Mouse (Mus musculus): ENCODE results near the gene BC024063. TPM values are rescaled to one million over a fixed set of nuclear protein-coding genes. Genes with fewer than 3 reads are reported as not detected.
"Not testable (repeated sequence)": the region's sequence is repeated elsewhere in the genome, so short reads cannot be mapped to it uniquely, and the experiment has no call there.

The BC024063 gene
- 8.1 and 8.4 TPM in 2 replicates for polyA plus RNA-seq (2014; fragmentation: Nextera tagmentation; extraction: Ambion mirVana)

GRCm38 (mm10) chr10:82082728-82083621 lies at the start of gene BC024063:
BC024063 (plus strand) TSS chr10:82083353.
- WGBS: 19% methylated on average over 42 of the region's 42 CpGs
- H3K9me3 ChIP-seq (replicated peaks; ENCODE audit: control insufficient read depth, low read length); H3K36me3 ChIP-seq (replicated peaks; ENCODE audit: control insufficient read depth, insufficient read depth, low read depth, low read length); H3K4me1 ChIP-seq (ENCODE audit: control insufficient read depth, insufficient read depth, low read length); H3K27me3 ChIP-seq (ENCODE audit: control insufficient read depth, insufficient read depth, low read length): not testable (repeated sequence)
- peak within 1 kb of the TSS; percentile 40 for H3K4me3 ChIP-seq (ENCODE audit: low read depth, low read length)
- H3K4me2 ChIP-seq (ENCODE audit: low read depth, low read length): peak within 1 kb of the TSS; percentile 13
- peak within 1 kb of the TSS; percentile 65 for H3K9ac ChIP-seq (replicated peaks; ENCODE audit: low read length)
- H3K27ac ChIP-seq (replicated peaks; ENCODE audit: low read depth, low read length): 0 out of 2 replicates have a peak within 1 kb of the TSS, but pooled peaks have one; percentile 35
- ATAC-seq (replicated peaks; ENCODE audit: insufficient number of reproducible peaks, low FRiP score, low TSS enrichment, low read depth): peak; percentile 98
- DNase-seq (ENCODE audit: low spot score): peak; percentile 84

- WGBS: 77% methylated on average over 2 of the region's 2 CpGs
- Histone ChIP-seq H3K9ac (replicated peaks; ENCODE audit: low read length) (no peak overlapping the region), H3K4me3 (ENCODE audit: low read depth, low read length) (no peak overlapping the region), H3K27me3 (ENCODE audit: control insufficient read depth, insufficient read depth, low read length) (no peaks in the 10 kb centered on the region), H3K4me1 (ENCODE audit: control insufficient read depth, insufficient read depth, low read length) (no peaks in the 10 kb centered on the region), H3K9me3 (replicated peaks; ENCODE audit: control insufficient read depth, low read length) (no peaks in the 10 kb centered on the region), H3K36me3 (replicated peaks; ENCODE audit: control insufficient read depth, insufficient read depth, low read depth, low read length) (no peaks in the 10 kb centered on the region), H3K4me2 (ENCODE audit: low read depth, low read length) (no peak overlapping the region), H3K27ac (replicated peaks; ENCODE audit: low read depth, low read length) (no peak overlapping the region)
- ATAC-seq (replicated peaks; ENCODE audit: insufficient number of reproducible peaks, low FRiP score, low TSS enrichment, low read depth): no peak
- no peak for DNase-seq (ENCODE audit: low spot score)
These were observed 41.0 kb upstream of the BC024063 start for GRCm38 (mm10) chr10:82042191-82042590.

GRCm38 (mm10) chr10:82046603-82047002 lies 36.5 kb upstream of the BC024063 start:
- H3K27ac ChIP-seq (replicated peaks; ENCODE audit: low read depth, low read length): no peak overlapping the region
- no peaks in the 10 kb centered on the region for H3K27me3 ChIP-seq (ENCODE audit: control insufficient read depth, insufficient read depth, low read length)
- no peaks in the 10 kb centered on the region for H3K36me3 ChIP-seq (replicated peaks; ENCODE audit: control insufficient read depth, insufficient read depth, low read depth, low read length)
- DNase-seq (ENCODE audit: low spot score) (no peak), ATAC-seq (replicated peaks; ENCODE audit: insufficient number of reproducible peaks, low FRiP score, low TSS enrichment, low read depth) (no peak)
- no peak overlapping the region for H3K4me2 ChIP-seq (ENCODE audit: low read depth, low read length)
- no peaks in the 10 kb centered on the region for H3K4me1 ChIP-seq (ENCODE audit: control insufficient read depth, insufficient read depth, low read length)
- H3K4me3 ChIP-seq (ENCODE audit: low read depth, low read length): no peak overlapping the region
- no peak overlapping the region for H3K9ac ChIP-seq (replicated peaks; ENCODE audit: low read length)
- peaks cover 6% of the 10 kb centered on the region; the same call in 1 of the 2 replicates for H3K9me3 ChIP-seq (replicated peaks; ENCODE audit: control insufficient read depth, low read length)
- WGBS: 84% methylated on average over 3 of the region's 3 CpGs

DNA sequence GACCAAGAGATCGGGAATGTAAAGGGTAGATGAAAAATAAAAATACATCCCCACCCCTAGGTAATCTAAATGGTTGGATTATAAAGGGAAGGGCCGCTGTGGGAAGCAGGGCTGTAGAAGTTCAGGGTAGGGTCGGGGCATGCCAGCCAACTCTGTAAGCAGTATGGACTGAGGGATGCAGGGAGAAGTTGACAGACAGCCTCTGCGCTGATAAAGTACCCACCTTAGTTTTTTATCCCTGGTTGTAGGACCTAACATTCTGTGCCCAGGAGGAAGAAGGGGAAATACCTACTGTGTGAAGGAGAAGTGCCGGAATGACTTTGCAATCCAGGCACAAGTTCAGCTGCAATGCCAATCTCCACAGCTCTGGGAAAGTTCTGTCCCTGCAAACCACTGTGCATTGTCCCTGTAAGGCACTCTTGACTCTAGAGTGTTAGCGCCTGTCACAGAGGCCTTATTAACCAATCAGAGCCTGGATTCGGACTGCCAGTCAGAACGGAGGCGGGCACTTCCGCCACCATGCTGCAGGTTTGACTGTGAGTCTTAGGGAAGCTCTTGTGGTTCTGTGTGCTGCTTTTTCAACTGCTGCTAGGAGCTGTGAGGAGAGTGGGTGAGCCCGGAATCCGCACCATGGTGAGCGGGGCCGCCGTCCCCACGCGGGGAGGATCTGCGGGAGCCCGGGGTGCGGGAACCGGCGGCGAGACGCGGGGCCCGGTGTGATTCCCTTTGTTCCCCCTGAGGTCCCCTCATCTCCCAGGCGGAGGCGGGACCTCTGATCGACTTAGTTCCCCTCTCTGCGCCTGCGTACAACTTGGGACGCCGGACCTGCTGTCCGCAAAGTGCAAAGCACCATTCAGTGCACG lies 35.3 kb upstream of the BC024063 start, which contains the start of gene Zfp873:
Gene Zfp873, plus strand, starts transcription at position 527 of the 863 bp plus-strand sequence.
- no peaks in the 10 kb centered on the region for H3K36me3 ChIP-seq (replicated peaks; ENCODE audit: control insufficient read depth, insufficient read depth, low read depth, low read length)
- peak; percentile 95 for DNase-seq (ENCODE audit: low spot score)
- peak within 1 kb of the TSS; percentile 48 for H3K4me2 ChIP-seq (ENCODE audit: low read depth, low read length)
- peaks cover 16% of the 10 kb centered on the region for H3K9me3 ChIP-seq (replicated peaks; ENCODE audit: control insufficient read depth, low read length)
- H3K4me3 ChIP-seq (ENCODE audit: low read depth, low read length): peak within 1 kb of the TSS; percentile 63
- WGBS: 10% methylated on average over 33 of the region's 35 CpGs
- H3K27ac ChIP-seq (replicated peaks; ENCODE audit: low read depth, low read length): peak within 1 kb of the TSS; percentile 91
- ATAC-seq (replicated peaks; ENCODE audit: insufficient number of reproducible peaks, low FRiP score, low TSS enrichment, low read depth): peak; percentile 99
- no peaks in the 10 kb centered on the region for H3K27me3 ChIP-seq (ENCODE audit: control insufficient read depth, insufficient read depth, low read length)
- H3K9ac ChIP-seq (replicated peaks; ENCODE audit: low read length): peak within 1 kb of the TSS; percentile 96
- no peaks in the 10 kb centered on the region for H3K4me1 ChIP-seq (ENCODE audit: control insufficient read depth, insufficient read depth, low read length)

GRCm38 (mm10) chr10:82048460-82048804 lies 34.7 kb upstream of the BC024063 start:
- Histone ChIP-seq H3K27ac (replicated peaks; ENCODE audit: low read depth, low read length) (0 out of 2 replicates have a peak overlapping the region, but pooled peaks have one; percentile 91), H3K4me2 (ENCODE audit: low read depth, low read length) (peak overlapping the region; percentile 48), H3K4me3 (ENCODE audit: low read depth, low read length) (peak overlapping the region; percentile 63), H3K9ac (replicated peaks; ENCODE audit: low read length) (peak overlapping the region; percentile 96), H3K9me3 (replicated peaks; ENCODE audit: control insufficient read depth, low read length) (peaks cover 18% of the 10 kb centered on the region)
- H3K4me1 ChIP-seq (ENCODE audit: control insufficient read depth, insufficient read depth, low read length); DNase-seq (ENCODE audit: low spot score); H3K36me3 ChIP-seq (replicated peaks; ENCODE audit: control insufficient read depth, insufficient read depth, low read depth, low read length); H3K27me3 ChIP-seq (ENCODE audit: control insufficient read depth, insufficient read depth, low read length); ATAC-seq (replicated peaks; ENCODE audit: insufficient number of reproducible peaks, low FRiP score, low TSS enrichment, low read depth): not testable (repeated sequence)
- 29% methylated on average over 10 of the region's 10 CpGs for WGBS

GRCm38 (mm10) chr10:82083622-82083971 lies 444 bp downstream of the BC024063 start:
- H3K27me3 ChIP-seq (ENCODE audit: control insufficient read depth, insufficient read depth, low read length); H3K9me3 ChIP-seq (replicated peaks; ENCODE audit: control insufficient read depth, low read length); ATAC-seq (replicated peaks; ENCODE audit: insufficient number of reproducible peaks, low FRiP score, low TSS enrichment, low read depth); H3K4me1 ChIP-seq (ENCODE audit: control insufficient read depth, insufficient read depth, low read length); DNase-seq (ENCODE audit: low spot score); H3K36me3 ChIP-seq (replicated peaks; ENCODE audit: control insufficient read depth, insufficient read depth, low read depth, low read length): not testable (repeated sequence)
- Histone ChIP-seq H3K9ac (replicated peaks; ENCODE audit: low read length) (peak overlapping the region; percentile 65), H3K27ac (replicated peaks; ENCODE audit: low read depth, low read length) (0 out of 2 replicates have a peak overlapping the region, but pooled peaks have one; percentile 35), H3K4me2 (ENCODE audit: low read depth, low read length) (peak overlapping the region; percentile 13), H3K4me3 (ENCODE audit: low read depth, low read length) (peak overlapping the region; percentile 40)
- WGBS: 35% methylated on average over 10 of the region's 14 CpGs

DNA sequence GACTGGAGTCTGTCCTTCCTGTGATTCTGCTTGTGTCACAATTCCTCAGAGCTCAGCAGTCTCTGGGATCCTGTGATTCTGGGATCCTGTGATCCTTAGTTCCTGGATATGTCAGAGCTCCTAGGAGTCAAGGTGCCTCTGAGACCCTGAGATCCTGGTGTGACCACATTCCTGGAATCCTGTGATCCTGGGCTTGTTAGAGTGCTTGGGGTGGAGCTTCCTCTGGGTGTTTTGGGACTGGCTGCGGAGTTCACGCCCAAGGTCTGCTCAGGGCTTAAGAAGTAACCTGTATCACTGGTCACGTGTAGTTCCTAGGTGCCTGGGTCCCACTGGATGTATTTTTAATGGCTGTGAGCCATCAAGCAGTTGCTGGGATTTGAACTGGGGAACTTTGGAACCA lies 34.1 kb downstream of the BC024063 start:
- DNase-seq (ENCODE audit: low spot score) (no peak), ATAC-seq (replicated peaks; ENCODE audit: insufficient number of reproducible peaks, low FRiP score, low TSS enrichment, low read depth) (no peak)
- no peak overlapping the region for H3K4me2 ChIP-seq (ENCODE audit: low read depth, low read length)
- H3K27ac ChIP-seq (replicated peaks; ENCODE audit: low read depth, low read length): no peak overlapping the region
- no peak overlapping the region for H3K4me3 ChIP-seq (ENCODE audit: low read depth, low read length)
- H3K9ac ChIP-seq (replicated peaks; ENCODE audit: low read length): no peak overlapping the region
- no peaks in the 10 kb centered on the region for H3K36me3 ChIP-seq (replicated peaks; ENCODE audit: control insufficient read depth, insufficient read depth, low read depth, low read length)
- H3K27me3 ChIP-seq (ENCODE audit: control insufficient read depth, insufficient read depth, low read length): no peaks in the 10 kb centered on the region
- no peaks in the 10 kb centered on the region for H3K4me1 ChIP-seq (ENCODE audit: control insufficient read depth, insufficient read depth, low read length)
- H3K9me3 ChIP-seq (replicated peaks; ENCODE audit: control insufficient read depth, low read length): peaks cover 6% of the 10 kb centered on the region
- 70% methylated on average over 3 of the region's 3 CpGs for WGBS
